Mouse (Mus musculus): ENCODE data around the gene Mbl2.

GRCm38 (mm10) chr19:30202177-30202576 lies 30.6 kb upstream of the Mbl2 start:
- TF ChIP-seq ZNF384 (IDR thresholded peaks at IDR 0.05; ENCODE audit: low read depth, low read length), result no peak
- TF ChIP-seq HCFC1 (IDR thresholded peaks at IDR 0.05; ENCODE audit: borderline replicate concordance, insufficient read depth, low read length), result no peak
